Mouse (Mus musculus) olfactory bulb, adult 2 months (tissue): ENCODE data around the gene Ttll11.

ENCODE experiments used
- CTCF ChIP-seq: fragments of 200-500 bp; IDR thresholded peaks from 2 replicates; pipeline ENCODE4 v1.5.1; 2012; ENCODE audit warnings: low read depth, mild to moderate bottlenecking, low read length, moderate library complexity; ENCODE audit not compliant: insufficient read depth
- POLR2A ChIP-seq: fragments of 200-500 bp; IDR thresholded peaks from 2 replicates; pipeline ENCODE4 v1.6.1; 2012; ENCODE audit warnings: mild to moderate bottlenecking, low read depth, low read length, moderate library complexity; ENCODE audit not compliant: insufficient read depth

GRCm38 (mm10) chr2:35957471-35958140, 22.1 kb downstream of the Ttll11 start:
- TF ChIP-seq CTCF (no peak), POLR2A (no peak)
